Mouse (Mus musculus) thymus, adult 2 months (tissue): ENCODE measurements around the gene Nt5dc2.

ENCODE experiments used
- CTCF ChIP-seq: fragments of 200-500 bp; IDR thresholded peaks from 2 replicates; pipeline ENCODE4 v1.5.1; 2012; ENCODE audit warnings: mild to moderate bottlenecking, control low read depth, low read length, moderate library complexity, borderline replicate concordance; ENCODE audit not compliant: control insufficient read depth, poor library complexity, insufficient read depth; ENCODE audit errors: extremely low read depth
- POLR2A ChIP-seq: fragments of 200-500 bp; IDR thresholded peaks from 2 replicates; pipeline ENCODE4 v1.6.1; 2012; ENCODE audit warnings: mild to moderate bottlenecking, low read length, control low read depth, moderate library complexity; ENCODE audit not compliant: control insufficient read depth, poor library complexity, insufficient read depth; ENCODE audit errors: extremely low read depth

DNA sequence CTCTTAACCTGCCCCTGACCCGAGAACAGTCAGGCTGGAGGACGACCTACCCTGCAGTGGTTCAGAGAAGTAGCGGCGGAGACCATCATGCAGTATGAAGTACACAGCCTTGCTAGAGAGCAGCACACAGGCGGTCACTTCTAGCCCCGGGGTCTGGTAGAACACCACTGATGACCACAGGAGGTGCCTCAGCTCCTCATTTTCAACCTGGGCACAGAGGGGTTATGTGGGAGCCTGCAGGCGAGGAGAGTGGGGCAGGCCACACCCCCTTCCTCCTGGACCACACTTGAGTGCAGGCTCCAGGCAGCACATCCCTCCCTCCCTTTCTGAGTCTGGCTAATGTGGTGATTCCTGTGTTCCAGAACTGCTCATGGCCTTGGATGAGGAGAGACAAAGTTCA is 42.7 kb downstream of the Nt5dc2 start:
- TF ChIP-seq POLR2A (no peak), CTCF (no peak)
